Mouse (Mus musculus): Measurements from ENCODE around the gene Gm5286.
"Not testable (repeated sequence)": the region's sequence is repeated elsewhere in the genome, so short reads cannot be mapped to it uniquely, and the experiment has no call there.

The Gm5286 gene

GRCm38 (mm10) chr3:94196414-94196813 is at the start of gene Gm5286:
TSS of gene Gm5286 (plus strand) at chr3:94196714.
- not testable (repeated sequence) for DNase-seq (ENCODE audit: low read depth)

DNA sequence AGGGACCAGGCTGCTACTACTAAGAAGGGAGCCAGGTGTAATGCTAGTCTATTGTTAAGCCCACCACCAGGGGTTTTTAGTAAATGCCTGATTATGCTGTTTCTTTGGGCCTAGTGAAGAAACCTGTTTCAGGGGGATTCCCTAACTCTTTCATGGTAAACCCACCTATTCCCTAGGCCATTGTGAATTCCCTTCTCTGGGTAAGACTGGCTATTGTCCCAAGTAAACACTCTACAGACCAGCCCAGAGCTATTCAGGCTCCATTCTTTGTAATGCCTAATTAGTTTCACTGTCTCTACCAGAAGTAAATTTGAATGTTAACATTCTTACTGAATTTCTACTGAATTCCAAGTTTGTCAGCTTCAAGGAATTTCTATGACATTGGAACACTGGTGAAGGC is 29.2 kb upstream of the Gm5286 start:
- not testable (repeated sequence) for DNase-seq (ENCODE audit: low read depth)

DNA sequence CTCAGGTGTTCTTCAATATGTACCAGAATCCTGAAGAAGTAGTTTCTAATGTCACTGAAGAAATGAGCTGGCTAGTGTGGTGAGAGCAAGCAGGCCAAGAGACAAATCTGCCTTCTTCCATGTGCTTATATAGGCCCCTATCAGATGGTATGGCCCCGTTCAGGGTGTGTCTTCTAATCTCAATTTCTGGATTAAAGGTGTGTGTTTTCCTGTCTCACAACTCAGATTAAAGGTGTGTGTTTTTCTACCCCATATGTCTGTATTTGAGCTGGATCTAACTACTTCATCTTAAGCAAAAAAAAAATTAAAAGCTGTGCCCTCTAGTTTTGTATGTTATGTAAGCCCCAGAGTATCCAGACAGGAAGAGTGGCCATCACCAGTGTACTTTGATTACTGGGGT is 18.4 kb upstream of the Gm5286 start, which contains the start of gene Gm10696:
TSS of gene Gm10696 (minus strand) at position 101 of the 400 bp plus-strand sequence.
- not testable (repeated sequence) for DNase-seq (ENCODE audit: low read depth)
